Mouse (Mus musculus) natural killer cell, adult 2 months (primary cell): ENCODE data around the gene Desi1.
A peak's percentile ranks its signal among the peaks of the same experiment; 100 is the strongest.

Experiments
- DNase-seq, 2 experiments: peaks; one replicate each; pipeline ENCODE4 v3.0.0; 2022; ENCODE audit warnings: low spot score in 2 of 2

The Desi1 gene

GRCm38 (mm10) chr15:82033762-82034161 lies at the start of gene Desi1:
Desi1 (minus strand) TSS chr15:82033862.
- DNase-seq = no peak

GRCm38 (mm10) chr15:82081161-82081560 lies 47.5 kb upstream of the Desi1 start:
- DNase-seq = peak in 1 of 2 experiments; percentile 34

- DNase-seq = no peak
Measured at GRCm38 (mm10) chr15:82079883-82080282, 46.2 kb upstream of the Desi1 start.

GRCm38 (mm10) chr15:82073490-82073889 lies 39.8 kb upstream of the Desi1 start:
- DNase-seq = no peak

- no peak for DNase-seq
Measured at GRCm38 (mm10) chr15:82071816-82072469, 38.3 kb upstream of the Desi1 start.

- DNase-seq = no peak
Measured at GRCm38 (mm10) chr15:82069898-82070297, 36.2 kb upstream of the Desi1 start, which contains the start of gene Mei1. Mei1 (plus strand) TSS chr15:82069996.

GRCm38 (mm10) chr15:82065511-82065910 lies 31.8 kb upstream of the Desi1 start:
- peak; percentile 32 to 55 for DNase-seq

- no peak for DNase-seq
Measured at GRCm38 (mm10) chr15:82063909-82064308, 30.2 kb upstream of the Desi1 start.

GRCm38 (mm10) chr15:82058719-82059201 lies 25.1 kb upstream of the Desi1 start, which contains the start of gene 4930407I10Rik:
4930407I10Rik (plus strand) TSS chr15:82059151.
- DNase-seq = no peak

GRCm38 (mm10) chr15:82052544-82052943 lies 18.9 kb upstream of the Desi1 start:
- DNase-seq = no peak

- peak; percentile 87 to 90 for DNase-seq
Measured at GRCm38 (mm10) chr15:82047080-82047883, 13.6 kb upstream of the Desi1 start, which contains the start of gene Snu13. Snu13 (minus strand) TSS chr15:82047598.

GRCm38 (mm10) chr15:82046246-82046891 lies 12.7 kb upstream of the Desi1 start:
- no peak for DNase-seq

GRCm38 (mm10) chr15:82044166-82044784 lies 10.6 kb upstream of the Desi1 start:
- no peak for DNase-seq

- peak; percentile 39 to 62 for DNase-seq
Measured at GRCm38 (mm10) chr15:82040650-82041049, 7.0 kb upstream of the Desi1 start.

GRCm38 (mm10) chr15:82035904-82036689 lies 2.4 kb upstream of the Desi1 start:
- peak in 1 of 2 experiments; percentile 56 for DNase-seq

- no peak for DNase-seq
Measured at GRCm38 (mm10) chr15:82032386-82032785, 1.3 kb downstream of the Desi1 start.

- DNase-seq = peak in 1 of 2 experiments; percentile 26
Measured at GRCm38 (mm10) chr15:82027726-82028125, 5.9 kb downstream of the Desi1 start.

- DNase-seq = no peak
Measured at GRCm38 (mm10) chr15:82027276-82027675, 6.4 kb downstream of the Desi1 start.

GRCm38 (mm10) chr15:82023965-82024635 lies 9.6 kb downstream of the Desi1 start:
- DNase-seq = no peak

GRCm38 (mm10) chr15:82022535-82023088 lies 11.1 kb downstream of the Desi1 start:
- DNase-seq = no peak
